ENCODE assay signal across 8 mouse cellular contexts in the genomic region with DNA sequence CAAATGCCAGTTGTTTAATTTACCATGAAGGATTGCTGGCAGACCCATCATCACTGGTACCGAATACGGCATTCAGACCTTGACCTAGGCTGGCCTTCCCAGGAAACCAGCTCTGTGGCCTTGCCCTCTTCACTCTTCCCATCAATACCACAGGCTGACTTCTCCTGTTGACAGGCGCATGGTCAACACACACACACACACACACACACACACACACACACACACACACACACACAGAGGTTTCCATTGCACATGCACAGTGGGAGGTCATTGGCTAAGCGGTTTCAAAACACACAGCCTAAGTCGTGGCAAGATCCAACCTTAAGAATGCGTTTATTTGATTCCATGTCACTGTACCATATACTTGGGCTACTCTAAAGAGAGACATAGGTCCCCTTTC.
DNase-seq lines count a peak whose midpoint lies in the region; ATAC-seq and TF ChIP-seq lines count a peak whose summit lies in the region.

No protein-coding gene starts in this region.

- 68% methylated on average over 6 of the region's 6 CpGs for WGBS in lung, embryonic 14.5 days
- WGBS in intestine, embryonic 15.5 days = 72% methylated on average over 6 of the region's 6 CpGs
- 73% methylated on average over 6 of the region's 6 CpGs for WGBS in macrophage (ENCODE audit: missing documents)

- DNase-seq in lung, embryonic 14.5 days = no peak
- no peak for DNase-seq in lung, postnatal 14 days
- peak; percentile 39 for DNase-seq in embryo, embryonic 10 days (ENCODE audit: low spot score)
- no peak for DNase-seq in lung, postnatal 36 days
- no peak for DNase-seq in left cerebral cortex, postnatal 25 days (ENCODE audit: low spot score in 2 of 2)

- no peak overlapping the region for H3K4me3 ChIP-seq in lung, embryonic 14.5 days (ENCODE audit: low read depth, low read length)
- no peak overlapping the region for H3K4me3 ChIP-seq in intestine, embryonic 15.5 days (replicated peaks)
- H3K4me3 ChIP-seq in macrophage (ENCODE audit: inconsistent target) = no peak overlapping the region

- H3K79me2 ChIP-seq in macrophage (ENCODE audit: inconsistent target) = no peaks in the 10 kb centered on the region

- no peaks in the 10 kb centered on the region for H3K9me3 ChIP-seq in lung, embryonic 14.5 days (ENCODE audit: low read depth, low read length)
- H3K9me3 ChIP-seq in intestine, embryonic 15.5 days = no peaks in the 10 kb centered on the region

- H3K9ac ChIP-seq in lung, embryonic 14.5 days = no peak overlapping the region
- H3K9ac ChIP-seq in intestine, embryonic 15.5 days = no peak overlapping the region

- H3K4me2 ChIP-seq in lung, embryonic 14.5 days = no peak overlapping the region; the same call in 1 of the 2 replicates
- H3K4me2 ChIP-seq in intestine, embryonic 15.5 days (replicated peaks) = no peak overlapping the region

- TF ChIP-seq CTCF in lung, embryonic 14.5 days (IDR thresholded peaks at IDR 0.05; ENCODE audit: low read depth) = no peak

- H3K36me3 ChIP-seq in lung, embryonic 14.5 days (ENCODE audit: insufficient read depth) = no peaks in the 10 kb centered on the region
- H3K36me3 ChIP-seq in intestine, embryonic 15.5 days = no peaks in the 10 kb centered on the region
- no peaks in the 10 kb centered on the region for H3K36me3 ChIP-seq in macrophage (ENCODE audit: inconsistent target)

- H3K4me1 ChIP-seq in lung, embryonic 14.5 days (ENCODE audit: insufficient read depth) = peaks cover 29% of the 10 kb centered on the region
- H3K4me1 ChIP-seq in intestine, embryonic 15.5 days (replicated peaks) = peaks cover 22% of the 10 kb centered on the region

- intact Hi-C loops in left cerebral cortex, postnatal 25 days (cut with DNase I) = loop anchor here (10.0 kb wide), 1 partner anchor 210 kb away; no protein-coding TSS in a partner anchor

- no peaks in the 10 kb centered on the region for H3K27me3 ChIP-seq in lung, embryonic 14.5 days (ENCODE audit: insufficient read depth, low read length)
- no peaks in the 10 kb centered on the region for H3K27me3 ChIP-seq in intestine, embryonic 15.5 days (replicated peaks)

- no peak for ATAC-seq in lung, embryonic 14.5 days (ENCODE audit: insufficient read depth)
- ATAC-seq in intestine, embryonic 15.5 days = no peak; the same call in 1 of the 2 replicates
- ATAC-seq in megakaryocyte-erythroid progenitor cell, adult 5-6 weeks (replicated peaks; ENCODE audit: low FRiP score, low TSS enrichment, poor library complexity, severe bottlenecking) = no peak

- peak overlapping the region; percentile 86; the same call in 1 of the 2 replicates for H3K27ac ChIP-seq in lung, embryonic 14.5 days (ENCODE audit: low read depth)
- H3K27ac ChIP-seq in intestine, embryonic 15.5 days = peak overlapping the region; percentile 73
- 0 out of 2 replicates have a peak overlapping the region, but pooled peaks have one; percentile 25 for H3K27ac ChIP-seq in macrophage

Comparison
In these comparisons a context has a peak if more than half of its experiments do, and no peak if none do; other contexts are left out.
1. H3K27ac ChIP-seq: peak in every context shown above with its lines; median percentile 86 in lung, embryonic 14.5 days; 73 in intestine, embryonic 15.5 days; 25 in macrophage.